8 mouse cellular contexts compared by ENCODE assay signal in the genomic region with DNA sequence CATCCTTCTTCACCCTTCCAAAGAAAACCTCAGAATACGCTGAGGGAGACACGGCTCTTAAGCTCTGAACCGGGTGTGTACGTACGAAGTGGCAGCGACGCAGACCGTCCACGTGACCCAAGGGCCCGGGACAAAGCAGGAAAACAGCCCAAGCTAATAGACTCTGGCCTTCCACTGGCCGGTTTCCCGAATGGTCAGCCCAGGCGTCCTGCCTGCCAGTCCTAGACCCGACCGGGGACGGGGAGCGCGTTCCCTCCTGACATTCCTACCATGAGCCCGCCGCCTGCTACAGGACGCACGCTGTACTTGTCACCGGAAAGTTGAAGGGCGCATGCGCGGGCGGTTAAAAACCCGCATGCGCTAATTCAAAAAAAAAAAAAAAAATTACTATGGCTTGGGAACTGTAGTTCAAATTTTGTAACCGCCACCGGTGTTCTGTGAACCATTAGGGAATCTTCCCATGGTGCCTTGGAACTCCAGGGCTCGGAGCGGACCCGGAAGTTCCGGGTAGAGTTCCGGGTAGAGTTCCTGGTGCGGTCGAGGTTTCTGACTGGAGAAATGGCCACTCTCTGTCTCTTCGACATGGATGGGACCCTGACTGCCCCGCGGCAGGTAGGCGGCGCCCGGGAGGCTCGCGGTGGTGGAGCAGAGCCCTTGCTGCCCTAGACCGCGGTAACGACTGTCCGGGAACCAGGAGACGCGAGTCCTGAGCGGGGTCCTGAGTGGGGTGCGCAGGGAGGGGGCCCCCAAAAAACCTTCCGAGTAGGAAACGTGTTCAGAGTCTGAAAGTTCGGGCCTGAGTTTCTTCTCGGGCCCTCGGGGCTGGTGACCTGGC. TPM values are rescaled to one million over a fixed set of nuclear protein-coding genes. Genes with fewer than 3 reads are reported as not detected.
DNase-seq lines count a peak whose midpoint lies in the region; ATAC-seq and TF ChIP-seq lines count a peak whose summit lies in the region.

A gene (plus strand): TSS at position 458 of the 835 bp plus-strand sequence.
A gene (minus strand): TSS at position 496 of the 835 bp plus-strand sequence.

- peak; percentile 57; the same call in 1 of the 2 replicates for TF ChIP-seq POLR2A in cortical plate, adult 2 months (IDR thresholded peaks at IDR 0.05; ENCODE audit: extremely low read depth, insufficient read depth, low read length)

- DNase-seq in gastrocnemius, adult 8-10 months (ENCODE audit: low spot score in 2 of 2): peak; percentile 63 to 80
- peak; percentile 61 for DNase-seq in hindlimb bud, embryonic 11.5 days (ENCODE audit: extremely low spot score, low read depth, low spot score)
- peak; percentile 69 to 86 for DNase-seq in left cerebral cortex, adult 8-10 months (ENCODE audit: low spot score in 2 of 2)
- DNase-seq in right cerebral cortex, postnatal 10 days (ENCODE audit: low spot score in 2 of 2): peak; percentile 93 to 95
- DNase-seq in urinary bladder, postnatal 25 days (ENCODE audit: low spot score): peak; percentile 75

- peaks cover 3% of the 10 kb centered on the region for H3K4me1 ChIP-seq in cortical plate, adult 2 months (ENCODE audit: control insufficient read depth, insufficient read depth, low read length)
- peaks cover 78% of the 10 kb centered on the region for H3K4me1 ChIP-seq in megakaryocyte, embryonic 14.5 days

- no peaks in the 10 kb centered on the region for H3K9me3 ChIP-seq in megakaryocyte, embryonic 14.5 days

- no peak for TF ChIP-seq CTCF in cortical plate, adult 2 months (IDR thresholded peaks at IDR 0.05; ENCODE audit: extremely low read depth, insufficient read depth, low read length)

- H3K27me3 ChIP-seq in megakaryocyte, embryonic 14.5 days (replicated peaks): no peaks in the 10 kb centered on the region

- peak within 1 kb of the TSS; percentile 63 for H3K27ac ChIP-seq in cortical plate, adult 2 months (ENCODE audit: insufficient read depth, low read length)

- H3K36me3 ChIP-seq in megakaryocyte, embryonic 14.5 days (replicated peaks; ENCODE audit: low read length): peaks cover 64% of the 10 kb centered on the region

- ATAC-seq in activated CD4-positive, CD25-positive, alpha-beta regulatory T cell, adult 4 months: peak; percentile 69

- peak within 1 kb of the TSS; percentile 88 for H3K4me3 ChIP-seq in cortical plate, adult 2 months (ENCODE audit: insufficient read depth, low read length)
- peak within 1 kb of the TSS; percentile 92 for H3K4me3 ChIP-seq in megakaryocyte, embryonic 14.5 days (replicated peaks)

RNA-seq across cellular contexts. Expression of the first gene that starts in this region (rescaled TPM):
- polyA plus RNA-seq in activated CD4-positive, CD25-positive, alpha-beta regulatory T cell, adult 4 months (2017; shearing (Covaris generic)): 100 to 1,000 TPM in 1 of 2 experiments, 10 to 100 TPM in 1; 95.0 to 108 TPM
- 43.8 and 44.6 TPM in 2 replicates for polyA plus RNA-seq in cortical plate, adult 2 months (2012; rRNA removed)
- total RNA-seq in gastrocnemius, adult 8-10 months (2022): 10 to 100 TPM; 13.1 to 21.2 (median 16.5) TPM
- total RNA-seq in left cerebral cortex, adult 8-10 months (2022): 10 to 100 TPM; 28.6 to 33.1 (median 29.1) TPM
- polyA plus RNA-seq in megakaryocyte, embryonic 14.5 days (2012; ENCODE audit: insufficient read depth, low replicate concordance): 5.6 and 29.3 TPM in 2 replicates

RNA-seq across cellular contexts. Expression of the second gene that starts in this region (rescaled TPM):
- polyA plus RNA-seq in activated CD4-positive, CD25-positive, alpha-beta regulatory T cell, adult 4 months (2017; shearing (Covaris generic)): 10 to 100 TPM; 12.0 to 12.2 TPM
- 16.1 and 17.6 TPM in 2 replicates for polyA plus RNA-seq in cortical plate, adult 2 months (2012; rRNA removed)
- 10 to 100 TPM; 13.1 to 15.3 (median 14.2) TPM for total RNA-seq in gastrocnemius, adult 8-10 months (2022)
- 10 to 100 TPM; 12.5 to 14.2 (median 13.5) TPM for total RNA-seq in left cerebral cortex, adult 8-10 months (2022)
- polyA plus RNA-seq in megakaryocyte, embryonic 14.5 days (2012; ENCODE audit: insufficient read depth, low replicate concordance): 1.3 and 2.5 TPM in 2 replicates

Comparison
In these comparisons a context has a peak if more than half of its experiments do, and no peak if none do; other contexts are left out.
1. Peak in every context shown above with its lines: DNase-seq, ATAC-seq, H3K4me3 ChIP-seq and H3K27ac ChIP-seq.